Mouse (Mus musculus) small intestine, adult 2 months (tissue): Measurements from ENCODE around the gene Cav3. TPM values are rescaled to one million over a fixed set of nuclear protein-coding genes. Genes with fewer than 3 reads are reported as not detected.
A peak's percentile ranks its signal among the peaks of the same experiment; 100 is the strongest.

ENCODE experiments used
- H3K27ac ChIP-seq: fragments of 200-500 bp; 2 replicates; pipeline ENCODE4 v1.5.1; 2012; ENCODE audit warnings: low read depth, low read length, control low read depth, inconsistent platforms; ENCODE audit not compliant: insufficient read depth
- H3K27me3 ChIP-seq: fragments of 200-500 bp; 2 replicates; pipeline ENCODE4 v1.6.1; 2012; ENCODE audit warnings: mild to moderate bottlenecking, moderate library complexity, low read length, inconsistent platforms; ENCODE audit not compliant: control insufficient read depth, insufficient read depth
- H3K36me3 ChIP-seq: fragments of 200-500 bp; 2 replicates; pipeline ENCODE4 v1.6.1; 2012; ENCODE audit warnings: mild to moderate bottlenecking, low read length, control low read depth, inconsistent platforms; ENCODE audit not compliant: control insufficient read depth, insufficient read depth
- H3K4me1 ChIP-seq: fragments of 200-500 bp; 2 replicates; pipeline ENCODE4 v1.6.1; 2012; ENCODE audit warnings: low read length, inconsistent platforms, mixed read lengths; ENCODE audit not compliant: control insufficient read depth, insufficient read depth, insufficient read length
- H3K4me3 ChIP-seq: fragments of 200-500 bp; 2 replicates; pipeline ENCODE4 v1.5.1; 2012; ENCODE audit warnings: low read depth, mild to moderate bottlenecking, control low read depth, inconsistent platforms, low read length, moderate library complexity
- CTCF ChIP-seq: fragments of 200-500 bp; IDR thresholded peaks from 2 replicates; pipeline ENCODE4 v1.5.1; 2012; ENCODE audit warnings: low read depth, mild to moderate bottlenecking, control low read depth, inconsistent platforms, low read length, moderate library complexity, mixed read lengths; ENCODE audit not compliant: insufficient replicate concordance, insufficient read length; ENCODE audit errors: extremely low read depth
- POLR2A ChIP-seq: fragments of 200-500 bp; IDR thresholded peaks from 2 replicates; pipeline ENCODE4 v1.6.1; 2012; ENCODE audit warnings: low read depth, mild to moderate bottlenecking, control low read depth, inconsistent platforms, low read length, moderate library complexity
- WGBS: fragments of 180-500 bp; shearing (Covaris S2); methylation state at CpG from one replicate; pipeline ENCODE4 v1.1.7; 2018; 5-methylcytosine and 5-hydroxymethylcytosine counted together
- polyA plus RNA-seq: library from polyadenylated mRNA; depleted of rRNA; stranded (reverse); fragments of >200 nt; gene quantifications from 2 replicates; pipeline ENCODE4 v1.2.3, GENCODE M21; 2012

Cav3 gene
- polyA plus RNA-seq, 1 experiment: 1.5 TPM

GRCm38 (mm10) chr6:112489181-112489909 is 30.0 kb downstream of the Cav3 start:
- Histone ChIP-seq H3K4me1 (peaks cover 9% of the 10 kb centered on the region), H3K4me3 (peak overlapping the region; percentile 34)

GRCm38 (mm10) chr6:112489910-112490559 is 30.7 kb downstream of the Cav3 start, which contains the start of gene Oxtr:
TSS of gene Oxtr (minus strand) at chr6:112489943.
- H3K27me3 ChIP-seq: peaks cover 24% of the 10 kb centered on the region
- TF ChIP-seq POLR2A (no peak), CTCF (no peak)
- H3K36me3 ChIP-seq: no peaks in the 10 kb centered on the region
- peaks cover 9% of the 10 kb centered on the region for H3K4me1 ChIP-seq
- peak within 1 kb of the TSS; percentile 56 for H3K4me3 ChIP-seq
- 7% methylated on average over 24 of the region's 24 CpGs for WGBS
- no peak within 1 kb of the TSS for H3K27ac ChIP-seq

More at GRCm38 (mm10) chr6:112489181-112489909, 30.0 kb downstream of the Cav3 start:
- Histone ChIP-seq H3K27ac (no peak overlapping the region), H3K36me3 (no peaks in the 10 kb centered on the region), H3K27me3 (peaks cover 24% of the 10 kb centered on the region)
- WGBS: 3% methylated on average over 72 of the region's 72 CpGs
- TF ChIP-seq POLR2A: no peak
- TF ChIP-seq CTCF: no peak

- Histone ChIP-seq H3K36me3 (no peaks in the 10 kb centered on the region), H3K4me3 (peak overlapping the region; percentile 56), H3K27ac (no peak overlapping the region), H3K27me3 (peaks cover 24% of the 10 kb centered on the region), H3K4me1 (peaks cover 9% of the 10 kb centered on the region)
- TF ChIP-seq POLR2A (no peak), CTCF (peak; percentile 91; the same call in 1 of the 2 replicates)
- under 1% methylated on average over 35 of the region's 35 CpGs for WGBS
These were observed 31.4 kb downstream of the Cav3 start for GRCm38 (mm10) chr6:112490625-112491242.

GRCm38 (mm10) chr6:112491521-112491920 is 32.2 kb downstream of the Cav3 start:
- Histone ChIP-seq H3K27ac (no peak overlapping the region), H3K36me3 (no peaks in the 10 kb centered on the region), H3K4me3 (no peak overlapping the region), H3K4me1 (peaks cover 9% of the 10 kb centered on the region), H3K27me3 (peaks cover 24% of the 10 kb centered on the region)
- no peak for TF ChIP-seq POLR2A
- TF ChIP-seq CTCF: no peak
- 80% methylated on average over 8 of the region's 8 CpGs for WGBS

GRCm38 (mm10) chr6:112492656-112493055 is 33.4 kb downstream of the Cav3 start:
- H3K27ac ChIP-seq: no peak overlapping the region

GRCm38 (mm10) chr6:112493371-112493770 is 34.1 kb downstream of the Cav3 start:
- Histone ChIP-seq H3K27ac (no peak overlapping the region), H3K4me1 (peaks cover 9% of the 10 kb centered on the region), H3K27me3 (peaks cover 24% of the 10 kb centered on the region), H3K36me3 (no peaks in the 10 kb centered on the region), H3K4me3 (no peak overlapping the region)
- 89% methylated on average over 9 of the region's 9 CpGs for WGBS
- TF ChIP-seq POLR2A (no peak), CTCF (no peak)

More at GRCm38 (mm10) chr6:112492656-112493055, 33.4 kb downstream of the Cav3 start:
- Histone ChIP-seq H3K4me1 (peaks cover 9% of the 10 kb centered on the region), H3K27me3 (peaks cover 24% of the 10 kb centered on the region), H3K4me3 (no peak overlapping the region), H3K36me3 (no peaks in the 10 kb centered on the region)
- 91% methylated on average over 6 of the region's 6 CpGs for WGBS
- TF ChIP-seq CTCF (no peak), POLR2A (no peak)
